Mouse (Mus musculus) c-Kit-positive CD71-positive TER-119-positive erythroid progenitor cells, embryonic 14.5 days (primary cell): ENCODE results near the gene Cltc.
"Not testable (repeated sequence)": the region's sequence is repeated elsewhere in the genome, so short reads cannot be mapped to it uniquely, and the experiment has no call there.

Experiments
- DNase-seq: peaks from one replicate; pipeline ENCODE4 v3.0.0-alpha.2; 2013; ENCODE audit warnings: low spot score

Cltc gene

DNA sequence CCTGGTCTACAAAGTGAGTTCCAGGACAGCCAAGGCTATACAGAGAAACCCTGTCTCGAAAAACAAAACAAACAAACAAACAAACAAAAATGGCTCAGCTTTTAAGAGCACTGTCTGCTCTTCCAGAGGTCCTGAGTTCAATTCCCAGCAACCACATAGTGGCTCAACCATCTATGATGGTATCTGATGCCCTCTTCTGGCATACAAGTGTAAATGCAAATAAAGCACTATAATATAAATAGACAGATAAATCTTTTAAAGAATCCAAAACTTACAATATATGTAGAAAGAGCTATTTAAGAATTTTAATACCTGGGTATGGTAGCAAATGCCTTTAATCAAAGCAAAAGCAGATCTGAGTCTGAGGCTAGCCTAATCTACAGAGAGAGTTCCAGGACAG is 19.1 kb downstream of the Cltc start:
- not testable (repeated sequence) for DNase-seq

DNA sequence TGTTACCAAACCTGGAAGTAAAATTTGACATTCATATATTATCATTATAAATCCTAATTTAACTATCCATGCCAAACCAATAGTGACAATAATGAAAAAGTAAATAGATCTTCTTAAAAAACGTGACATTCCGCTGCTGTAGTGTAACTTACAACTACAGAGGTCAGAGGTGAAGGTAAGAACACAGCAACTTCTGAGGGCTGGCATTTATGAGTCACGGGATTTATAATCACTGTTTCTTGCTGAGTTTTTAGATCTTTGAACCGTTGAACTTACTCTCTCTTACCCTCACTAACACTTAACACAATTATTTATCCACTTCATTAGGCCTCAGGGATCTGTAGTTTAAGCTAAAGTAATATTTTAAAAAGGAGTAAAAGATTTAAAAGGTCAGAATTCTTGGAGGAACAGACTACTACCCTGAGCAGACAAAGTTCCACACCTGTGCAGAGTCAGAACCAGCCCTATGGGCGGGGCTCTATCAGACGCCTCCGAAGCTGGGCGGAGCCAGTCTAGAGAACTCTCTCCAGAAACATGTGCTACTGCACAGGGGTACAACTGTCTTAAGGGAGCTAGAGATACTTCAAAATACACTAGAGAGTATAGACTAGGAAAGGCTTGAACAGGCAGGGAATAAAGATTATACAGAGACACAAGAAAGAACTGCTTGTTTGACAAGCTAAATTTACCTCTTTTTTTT is 19.9 kb downstream of the Cltc start:
- peak; percentile 74 for DNase-seq

DNA sequence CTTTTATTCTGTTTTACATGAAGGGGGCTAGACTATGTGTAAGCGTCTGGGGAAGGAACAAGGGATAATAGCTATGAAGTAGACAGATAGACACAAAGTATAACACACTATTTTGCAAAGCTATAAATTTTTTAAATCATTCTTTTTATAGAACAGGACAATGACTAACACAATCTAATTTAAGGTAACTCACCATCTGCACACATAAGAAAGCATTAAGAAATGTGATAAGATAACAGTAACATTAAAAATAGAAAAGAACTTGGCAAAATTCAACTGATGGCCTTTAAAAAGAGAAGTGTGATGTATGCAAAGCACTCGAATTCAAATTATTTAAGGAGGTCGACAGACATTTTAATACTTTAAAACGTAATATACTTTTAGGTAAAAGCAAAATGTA is 22.4 kb downstream of the Cltc start:
- no peak for DNase-seq

DNA sequence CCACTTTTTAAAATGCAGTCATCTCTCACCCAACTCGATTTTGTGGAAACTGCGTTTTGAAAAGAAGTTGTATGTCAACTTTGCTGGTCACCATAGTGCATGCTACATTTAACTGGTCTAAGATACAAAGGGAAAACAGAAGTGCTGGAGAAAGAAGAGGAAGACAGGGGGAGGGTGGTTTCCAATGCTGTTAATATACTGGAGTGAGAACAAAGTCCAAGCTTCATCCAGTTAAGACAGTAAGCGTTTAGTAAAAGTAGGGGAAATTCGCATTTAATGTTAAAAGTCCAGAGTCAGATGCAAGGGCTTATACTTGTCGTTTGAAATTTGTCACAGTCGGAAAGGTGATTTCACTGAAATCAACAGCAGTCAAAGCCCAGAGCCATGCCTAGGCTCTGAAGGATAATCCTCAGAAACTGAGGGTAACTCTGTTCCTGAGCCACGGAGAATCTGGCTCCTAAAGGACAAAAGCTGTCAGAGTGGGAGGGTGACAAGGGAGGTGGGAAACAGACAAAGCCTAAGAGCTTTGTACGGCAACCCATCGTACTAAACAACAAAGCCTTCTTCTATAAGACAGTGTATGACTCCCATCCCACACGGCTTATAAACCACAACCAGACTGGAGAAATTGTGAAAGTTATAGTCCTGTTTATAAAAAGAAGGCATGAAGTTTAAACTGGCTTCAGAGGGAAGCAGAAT is 23.0 kb downstream of the Cltc start:
- DNase-seq, result no peak

DNA sequence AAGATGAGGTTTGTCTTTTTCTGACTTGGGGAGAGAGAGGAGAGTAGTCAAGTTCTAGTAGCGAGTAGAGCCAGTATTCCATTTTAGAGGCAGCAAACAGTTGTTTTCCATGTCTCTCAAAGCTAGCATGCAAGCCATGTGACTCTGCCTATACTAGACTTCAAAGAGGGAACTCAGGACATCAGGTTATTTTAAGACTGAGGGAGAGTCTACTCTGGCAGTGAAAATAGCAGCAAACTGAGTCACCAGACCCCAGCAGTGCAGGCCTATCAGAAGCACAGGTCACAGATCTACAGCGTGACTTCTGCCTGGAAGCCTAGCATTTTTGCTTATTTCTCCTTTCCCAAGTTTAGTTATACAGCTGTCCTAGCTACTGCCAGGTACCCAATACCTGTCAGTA is 25.9 kb downstream of the Cltc start:
- no peak for DNase-seq

DNA sequence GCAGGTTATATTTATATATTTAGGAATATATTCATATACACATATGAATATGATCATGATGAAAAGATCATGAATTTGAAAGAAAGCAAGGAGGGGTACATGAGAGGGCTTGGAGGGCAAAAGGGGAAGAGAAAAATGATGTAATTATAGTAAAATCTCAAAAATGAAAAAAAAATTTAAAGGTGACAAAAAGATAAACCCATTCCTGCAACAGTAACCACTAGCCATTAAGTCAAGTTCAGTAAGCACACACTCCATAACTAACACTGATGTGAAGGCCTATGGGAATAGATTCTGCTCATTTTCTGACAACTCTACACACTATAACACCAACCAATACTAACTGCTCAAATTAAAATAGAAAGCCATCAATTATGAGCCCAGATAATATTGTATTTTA is 31.8 kb downstream of the Cltc start:
- DNase-seq, result no peak

DNA sequence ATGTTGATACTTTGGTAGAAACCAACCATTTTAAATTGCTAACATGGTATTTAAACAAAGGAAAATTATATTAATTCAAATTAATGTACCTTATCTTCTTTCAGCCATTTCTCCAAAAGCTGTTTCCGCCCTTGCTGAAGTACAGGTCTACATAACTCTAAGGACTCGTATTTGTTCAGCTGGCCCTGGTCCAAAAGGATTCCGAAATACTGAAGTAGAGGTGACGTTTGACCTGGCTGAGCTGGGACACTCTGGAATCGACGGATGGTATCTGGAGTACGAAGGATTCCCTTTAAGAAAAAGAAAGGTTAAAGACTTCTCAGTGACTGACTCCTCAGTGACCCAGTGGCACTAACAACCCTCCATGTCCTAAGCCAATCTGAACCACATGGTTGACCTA is 32.4 kb downstream of the Cltc start:
- no peak for DNase-seq

DNA sequence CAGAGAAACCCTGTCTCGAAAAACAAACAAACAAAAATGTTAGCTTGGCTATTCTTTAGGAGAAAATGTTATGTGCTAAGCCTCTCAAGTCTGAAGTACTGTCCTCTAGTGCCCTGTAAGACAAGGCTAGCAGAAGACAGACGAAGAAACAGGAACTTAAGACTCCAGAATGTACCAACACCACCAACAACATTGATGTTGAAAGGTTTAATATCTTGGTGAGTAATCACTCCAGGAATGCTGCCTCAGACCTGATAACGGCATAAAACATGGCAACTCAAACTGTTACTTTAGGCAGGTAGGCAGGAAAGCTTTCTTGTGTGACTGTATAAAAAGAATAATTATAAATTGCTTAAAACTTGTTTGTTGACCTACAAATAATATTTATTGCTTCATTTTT is 33.4 kb downstream of the Cltc start:
- DNase-seq, result no peak

DNA sequence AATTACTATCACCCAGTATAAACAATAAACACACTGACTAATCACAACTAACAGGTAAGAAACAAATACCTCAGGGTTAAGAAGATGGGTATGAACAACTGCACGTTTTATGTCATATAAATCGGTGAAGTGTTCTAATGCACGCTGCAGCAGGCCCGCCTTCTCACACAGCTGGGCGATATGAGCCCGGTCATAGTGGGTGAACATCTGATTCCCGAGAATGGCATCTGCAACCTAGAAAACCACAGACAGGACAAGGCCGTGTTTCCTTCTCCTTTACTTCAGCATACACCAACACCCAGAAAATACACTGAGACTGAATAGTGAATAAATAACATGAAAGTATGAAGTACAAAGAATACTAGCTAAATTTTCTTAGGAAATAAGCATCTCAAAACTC is 38.0 kb downstream of the Cltc start:
- DNase-seq, result no peak

DNA sequence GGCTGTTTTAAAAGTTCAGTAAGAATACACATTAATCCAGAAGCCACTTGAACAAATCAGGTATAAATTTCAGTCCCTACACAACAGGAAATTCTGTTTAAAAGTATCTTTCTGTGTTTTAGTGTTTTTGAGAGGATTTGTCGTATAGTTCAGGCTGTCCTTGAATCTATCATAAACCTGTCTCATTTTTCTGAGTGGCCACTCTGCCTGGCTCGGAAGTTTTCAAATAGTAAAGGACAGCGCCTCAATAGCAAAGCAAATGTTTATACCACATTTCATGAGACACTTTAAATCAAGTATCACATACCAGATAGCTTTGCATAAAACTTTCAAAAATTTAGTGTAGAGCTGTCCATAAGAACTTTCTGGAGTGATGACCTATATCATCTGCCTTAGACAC is 39.0 kb downstream of the Cltc start:
- DNase-seq, result no peak

DNA sequence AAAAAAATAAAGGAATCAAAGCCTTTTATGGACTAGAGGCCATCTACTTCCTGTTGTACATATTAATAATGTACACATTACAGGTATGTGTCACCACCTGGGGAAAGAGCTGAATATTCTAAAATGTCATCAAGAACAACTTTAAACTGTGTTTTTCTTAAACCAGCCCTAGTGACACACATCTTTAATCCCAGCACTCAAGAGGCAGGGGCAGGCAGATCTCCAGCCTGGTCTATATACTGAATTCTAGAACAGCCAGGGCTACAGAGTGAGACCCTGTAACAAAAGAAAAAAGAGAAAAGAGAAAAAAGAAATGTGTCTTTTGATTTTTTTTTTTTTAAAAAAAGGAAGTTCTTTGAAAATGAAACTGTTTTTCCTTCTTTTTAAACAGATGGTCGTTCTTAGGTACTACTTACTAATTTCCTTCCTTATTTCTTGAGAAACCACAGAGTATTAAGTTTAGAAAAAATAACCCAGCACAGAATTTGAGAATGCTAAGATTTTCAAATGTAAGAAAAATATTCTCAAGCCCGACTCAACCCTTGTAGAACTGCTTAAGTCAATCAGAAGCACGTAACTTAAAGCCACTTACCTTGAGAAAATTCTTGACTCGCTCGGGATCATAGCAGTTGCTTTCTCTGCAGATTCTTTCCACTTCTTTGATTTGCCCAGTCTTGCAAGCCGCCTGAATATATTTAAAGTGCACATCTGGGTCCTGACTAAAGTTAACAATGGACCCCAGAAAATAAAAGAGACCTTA is 39.9 kb downstream of the Cltc start:
- no peak for DNase-seq

DNA sequence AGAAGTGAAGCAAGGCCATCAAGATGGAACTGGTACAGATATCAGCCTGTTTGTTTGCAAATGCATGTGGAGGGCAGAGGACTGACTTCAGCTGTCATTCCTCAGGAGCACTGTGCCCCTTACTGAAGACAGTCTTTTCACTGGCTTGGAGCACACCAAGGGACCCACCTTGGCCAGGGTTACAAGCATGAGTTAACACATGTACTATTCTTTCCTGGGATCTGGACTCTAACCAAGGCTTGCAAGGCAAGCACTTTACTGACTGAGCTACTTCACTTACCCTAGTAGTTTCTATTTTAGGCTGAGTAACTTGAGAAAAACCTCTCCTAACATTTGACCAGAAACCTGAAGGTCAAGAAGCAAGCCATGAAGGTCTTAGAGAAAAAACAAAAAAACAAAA is 42.8 kb downstream of the Cltc start:
- no peak for DNase-seq

DNA sequence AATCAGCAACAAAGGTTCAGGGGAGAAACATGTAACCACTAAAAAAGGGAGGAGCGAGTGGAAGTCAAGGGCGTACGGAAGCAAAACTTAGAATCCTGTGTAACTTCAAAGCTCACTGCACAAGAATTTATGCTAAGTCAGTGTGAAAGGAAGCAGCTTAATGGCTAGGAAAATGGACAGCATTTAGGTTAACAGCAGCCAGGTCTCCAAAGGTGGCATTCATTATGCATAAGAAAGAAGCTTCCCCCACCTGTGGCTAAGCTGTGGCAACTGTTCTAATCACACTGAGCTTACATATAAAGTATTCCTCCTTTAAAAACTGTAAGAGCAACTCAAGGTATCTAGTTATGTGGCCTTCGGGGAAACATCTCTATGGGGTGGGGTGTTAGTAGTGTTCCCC is 56.2 kb downstream of the Cltc start:
- DNase-seq, result no peak

DNA sequence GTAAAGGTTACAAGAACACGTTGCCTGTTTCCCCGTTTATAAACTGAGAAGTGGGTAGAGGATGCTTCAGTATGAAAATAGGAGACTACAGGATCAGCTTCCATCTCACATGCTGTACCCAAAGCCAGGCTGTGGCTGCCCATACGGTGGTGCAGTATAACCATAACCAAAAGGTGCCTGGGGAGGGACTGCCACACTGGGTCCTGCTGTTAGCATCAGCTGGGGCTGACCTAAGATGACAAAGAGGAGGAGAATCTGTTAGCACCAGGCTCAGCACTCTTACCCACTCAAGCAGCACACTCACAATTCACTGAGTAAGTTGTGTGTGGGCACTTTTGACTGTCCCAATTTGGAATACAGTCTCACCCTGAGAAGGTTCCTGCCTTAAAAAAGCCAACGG is 61.9 kb downstream of the Cltc start:
- DNase-seq, result no peak

DNA sequence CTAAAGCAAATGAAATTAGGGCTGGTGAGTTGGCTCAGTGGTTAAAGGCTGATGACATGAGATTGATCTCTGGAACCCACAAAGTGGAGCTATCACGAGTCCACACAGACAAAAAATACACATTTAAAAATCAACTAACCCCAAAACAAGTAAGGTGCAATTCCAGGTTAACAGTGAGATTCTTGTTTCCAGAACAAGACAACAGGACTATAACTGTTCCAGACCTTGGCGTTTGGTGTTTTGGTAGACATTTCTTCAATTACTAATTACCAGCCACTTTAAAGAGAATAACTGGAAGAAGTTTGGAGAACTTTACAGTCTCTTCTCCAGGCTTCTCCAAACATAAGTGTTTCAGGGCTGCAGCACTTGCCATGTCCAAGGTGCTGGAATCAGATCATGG is 64.8 kb downstream of the Cltc start:
- DNase-seq, result no peak

DNA sequence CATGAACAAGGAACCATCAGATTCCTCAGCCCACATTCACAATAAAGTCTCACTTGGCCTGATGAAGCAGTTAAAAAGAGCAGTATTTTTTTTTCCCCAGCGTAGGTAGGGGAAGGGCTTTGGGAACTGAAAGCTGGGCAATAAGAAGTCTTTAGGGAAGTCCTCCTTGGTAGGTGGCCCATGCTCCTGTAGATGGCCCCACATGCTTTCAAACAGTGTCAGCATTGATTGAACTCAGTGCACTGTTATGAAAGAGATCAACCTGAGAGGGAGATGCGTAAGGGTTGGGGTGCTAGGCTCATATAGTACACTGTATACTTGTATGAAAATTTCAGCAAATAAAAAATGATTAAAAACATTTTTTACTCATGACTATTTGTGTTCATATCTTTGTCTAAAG is 65.4 kb downstream of the Cltc start:
- DNase-seq, result no peak

DNA sequence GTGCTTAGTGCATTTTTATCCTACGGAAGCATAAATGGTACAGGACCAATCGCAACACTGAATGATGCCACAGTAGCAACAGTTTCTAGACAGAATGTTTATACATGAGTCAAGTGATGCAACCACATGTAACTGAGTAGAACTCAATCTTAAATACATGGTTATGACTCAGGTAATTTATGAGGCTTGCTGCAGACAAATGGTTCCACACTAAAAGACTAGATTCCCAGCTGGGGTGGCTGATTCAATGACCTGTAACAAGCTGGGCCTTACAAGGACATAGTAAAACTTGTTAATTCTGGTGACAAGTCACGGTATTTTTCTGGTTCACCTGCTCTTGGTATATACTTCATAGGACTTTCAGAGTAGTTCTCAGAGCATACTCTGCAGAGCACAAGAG is 65.9 kb downstream of the Cltc start:
- no peak for DNase-seq

DNA sequence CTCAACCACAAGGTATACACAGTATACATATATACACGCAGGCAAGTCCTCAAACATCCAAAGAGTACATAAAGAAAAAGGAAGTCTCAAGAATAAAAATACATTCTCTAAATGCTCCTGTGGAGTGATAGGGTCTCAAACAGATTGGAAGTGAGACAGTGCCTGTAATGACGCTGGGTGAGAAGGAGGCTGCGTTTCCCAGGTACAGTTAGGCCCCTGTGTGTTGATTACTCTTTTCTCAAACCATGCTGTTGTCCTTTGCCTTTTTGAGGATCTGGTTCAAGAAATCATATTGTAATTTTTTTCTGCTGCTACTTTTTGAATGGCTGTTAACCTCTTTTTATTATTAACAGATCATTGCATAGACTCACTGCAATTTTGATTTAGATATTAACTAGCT is 67.0 kb downstream of the Cltc start:
- DNase-seq, result no peak

DNA sequence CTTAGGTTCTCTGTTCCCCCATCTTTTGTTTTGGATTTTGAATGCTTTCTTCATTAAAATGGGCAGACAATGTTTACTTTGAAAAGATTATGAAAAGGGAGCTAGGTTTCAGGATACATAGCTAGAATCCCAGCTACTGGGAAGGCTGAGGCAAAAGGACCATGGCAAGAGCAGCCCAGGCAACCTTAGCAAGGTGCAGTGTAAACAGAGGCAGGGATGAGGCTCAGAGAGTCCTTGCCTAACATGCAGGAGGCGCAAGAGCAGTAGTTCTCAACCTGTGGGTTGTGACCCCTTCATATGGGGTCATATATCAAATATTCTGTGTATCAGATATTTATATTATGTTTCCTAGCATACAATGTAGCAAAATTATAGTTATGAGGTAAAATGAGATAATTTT is 72.0 kb downstream of the Cltc start:
- DNase-seq, result no peak

DNA sequence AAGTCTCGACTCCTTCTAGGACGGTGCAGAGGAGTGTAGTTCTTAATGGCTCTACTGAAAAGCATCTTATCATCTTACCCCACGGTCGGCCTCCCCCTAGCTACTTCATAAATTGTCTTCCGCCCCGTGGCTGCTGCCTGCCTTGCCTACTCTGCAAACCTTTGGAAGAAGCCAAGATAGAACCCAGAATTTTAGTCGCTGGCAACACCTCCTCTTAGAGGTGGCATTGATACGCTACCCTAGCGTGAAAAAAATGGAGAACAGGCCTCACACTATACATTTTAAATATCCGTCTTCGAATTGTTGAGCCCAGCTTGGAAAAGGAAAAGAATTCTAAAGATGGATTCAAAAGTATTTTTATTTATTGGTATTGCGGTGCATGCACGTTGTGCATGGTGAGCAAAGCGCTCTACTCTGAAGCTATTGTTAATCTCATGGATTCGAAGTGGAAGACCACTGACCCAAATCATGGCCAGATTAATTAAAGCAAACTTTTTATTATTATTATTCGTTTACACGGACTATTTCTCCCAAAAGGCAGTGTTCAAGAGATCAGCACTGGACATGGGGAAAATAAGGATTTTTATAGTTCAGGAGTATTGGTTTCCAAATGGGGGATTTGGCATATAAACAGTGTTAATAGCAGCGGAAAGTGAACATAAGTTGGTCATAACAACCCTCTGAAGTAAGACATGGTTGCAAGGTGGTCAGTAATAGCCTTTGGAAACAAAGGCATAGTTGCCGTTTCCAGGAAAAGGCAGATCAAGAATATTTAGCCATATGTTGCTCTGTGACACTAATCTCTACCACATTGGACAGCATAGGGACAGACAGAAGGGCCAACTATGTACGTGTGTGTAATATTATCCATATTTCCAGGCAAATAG is 73.0 kb downstream of the Cltc start:
- DNase-seq, result no peak

DNA sequence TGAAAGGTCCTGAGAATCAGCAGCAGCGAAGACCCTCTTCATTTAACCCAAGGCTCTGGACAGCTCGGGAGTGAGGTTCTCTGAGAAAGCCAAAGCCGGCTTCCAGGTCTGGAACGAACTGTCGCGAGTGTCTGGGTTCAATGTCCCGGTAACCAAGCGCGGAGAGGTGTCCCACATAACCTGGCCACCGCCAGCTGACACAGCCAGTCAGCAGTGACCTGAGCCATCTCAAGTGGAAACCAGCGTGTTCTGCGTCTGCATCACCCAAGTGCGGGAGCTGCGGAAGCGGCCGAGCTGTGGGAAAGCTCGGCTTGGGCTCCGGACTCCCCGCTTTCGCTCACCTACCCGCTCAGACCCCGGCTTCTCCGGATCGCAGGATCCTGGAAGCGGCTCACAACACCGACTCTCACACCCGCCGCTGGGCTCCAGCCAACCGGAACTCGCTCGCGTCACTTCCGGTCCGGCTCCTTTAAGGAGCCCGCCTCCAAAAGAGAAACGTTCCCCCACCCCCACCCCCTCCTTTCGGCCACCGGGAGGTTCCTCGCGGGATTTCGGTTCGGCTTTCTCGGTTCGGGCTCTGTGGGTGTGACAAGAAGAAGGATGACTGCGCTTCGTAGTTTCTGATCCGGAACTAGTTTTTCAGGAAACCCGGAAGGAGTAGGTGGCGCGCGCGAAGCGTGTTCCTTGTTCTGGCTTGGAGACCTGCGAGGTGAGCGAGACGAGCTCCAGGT is 73.8 kb downstream of the Cltc start, which contains the start of the genes Vmp1 and Ptrh2:
TSS of gene Vmp1 (minus strand) at position 442 of the 731 bp plus-strand sequence.
TSS of gene Ptrh2 (plus strand) at position 591 of the 731 bp plus-strand sequence.
- peak; percentile 97 for DNase-seq
